Mouse (Mus musculus) telencephalon, adult 2 months (tissue): ENCODE data around the gene 1500015O10Rik.

Experiments
- DNase-seq: peaks from one replicate; pipeline ENCODE4 v3.0.0-alpha.2; 2011; ENCODE audit warnings: low read depth, low spot score

The 1500015O10Rik gene

GRCm38 (mm10) chr1:43730491-43730924, at the start of gene 1500015O10Rik:
Gene 1500015O10Rik, plus strand, starts transcription at chr1:43730602.
- DNase-seq, result no peak

DNA sequence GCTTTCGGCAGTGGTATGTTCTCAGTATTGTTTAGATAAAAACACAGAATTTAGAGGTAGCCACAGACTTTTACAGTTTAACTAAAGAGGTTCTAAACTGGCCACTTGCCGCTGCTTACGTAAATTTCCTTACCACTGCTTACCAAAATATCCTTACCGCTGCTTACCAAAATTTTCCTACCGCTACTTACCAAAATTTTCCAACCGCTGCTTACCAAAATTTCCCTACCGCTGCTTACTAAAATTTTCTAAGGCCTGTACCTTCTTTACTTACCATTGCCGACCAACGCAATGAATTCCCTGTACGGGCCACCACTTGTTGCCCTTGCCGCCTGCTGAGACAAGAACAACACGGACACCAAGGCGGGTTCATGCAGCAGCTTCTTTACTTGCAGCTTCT, 40.4 kb upstream of the 1500015O10Rik start:
- DNase-seq, result no peak

- DNase-seq, result no peak
These were observed 39.9 kb upstream of the 1500015O10Rik start for GRCm38 (mm10) chr1:43690507-43690906.

DNA sequence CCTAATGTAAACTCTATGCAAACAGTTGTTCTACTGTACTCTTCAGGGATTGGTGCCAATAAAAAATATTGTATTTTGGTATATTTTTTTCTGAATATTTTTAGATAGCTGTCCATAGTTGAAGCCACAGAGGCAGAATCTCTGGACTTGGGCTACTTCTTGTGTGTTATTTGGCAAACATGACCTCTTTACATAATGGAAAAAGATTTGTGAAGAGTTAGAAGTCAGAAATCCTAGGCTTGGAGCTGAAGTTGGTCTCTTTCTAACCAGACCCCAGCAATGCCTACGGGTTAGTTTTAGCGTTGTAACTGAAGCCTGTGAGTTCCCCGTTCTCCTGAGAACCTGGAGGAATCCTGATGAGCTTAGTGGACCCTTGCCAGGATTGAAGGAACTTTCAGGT, 36.3 kb upstream of the 1500015O10Rik start:
- DNase-seq, result no peak

GRCm38 (mm10) chr1:43694851-43695545, 35.4 kb upstream of the 1500015O10Rik start:
- DNase-seq, result peak; percentile 33

- DNase-seq, result peak; percentile 46
These were observed 31.8 kb upstream of the 1500015O10Rik start for GRCm38 (mm10) chr1:43698577-43699000.

GRCm38 (mm10) chr1:43714841-43715240, 15.6 kb upstream of the 1500015O10Rik start:
- DNase-seq, result no peak

DNA sequence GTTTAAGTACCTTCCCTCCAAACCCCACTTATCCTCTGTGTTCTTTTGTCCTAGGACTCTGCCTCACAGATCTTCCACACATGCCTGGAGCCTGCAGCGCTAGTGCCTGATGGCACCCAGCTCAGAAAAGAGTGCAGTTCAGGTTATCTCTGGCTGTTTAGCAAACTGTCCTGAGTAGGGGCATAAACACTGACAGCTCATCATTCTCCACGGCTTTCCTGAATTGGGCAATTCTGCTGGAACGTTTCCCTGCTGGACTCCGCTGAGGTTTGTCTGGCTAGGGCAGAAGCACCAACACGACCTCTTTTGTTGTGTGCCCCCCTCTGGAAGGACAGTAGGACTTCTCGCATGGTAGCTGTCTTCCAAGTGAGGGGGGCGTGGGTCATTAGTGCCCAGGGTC, 12.4 kb upstream of the 1500015O10Rik start:
- DNase-seq, result no peak

DNA sequence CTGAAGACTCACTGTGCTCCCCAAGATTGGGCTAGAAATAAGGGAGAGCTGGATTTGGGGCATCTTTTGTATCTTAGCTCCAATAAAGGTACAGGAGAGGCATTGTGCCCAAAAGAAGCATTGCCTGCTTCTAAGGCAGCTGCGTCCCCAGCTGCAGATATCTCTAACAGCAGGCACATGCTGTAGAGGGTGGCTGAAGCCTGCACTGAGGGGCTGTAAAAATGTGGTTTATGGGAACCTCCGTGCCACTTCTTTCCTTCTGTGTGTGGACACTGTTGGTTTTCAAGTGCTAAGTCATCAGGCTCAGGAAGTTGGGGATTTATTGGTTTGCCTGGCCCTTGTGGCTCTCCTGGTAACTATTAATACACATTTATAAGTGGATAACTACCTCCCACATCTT, 11.6 kb upstream of the 1500015O10Rik start:
- DNase-seq, result no peak

- DNase-seq, result no peak
These were observed 7.9 kb upstream of the 1500015O10Rik start for GRCm38 (mm10) chr1:43722459-43722858.

GRCm38 (mm10) chr1:43732100-43732499, 1.7 kb downstream of the 1500015O10Rik start:
- no peak for DNase-seq

- DNase-seq, result peak; percentile 47
These were observed 2.3 kb downstream of the 1500015O10Rik start for GRCm38 (mm10) chr1:43732657-43733056.

DNA sequence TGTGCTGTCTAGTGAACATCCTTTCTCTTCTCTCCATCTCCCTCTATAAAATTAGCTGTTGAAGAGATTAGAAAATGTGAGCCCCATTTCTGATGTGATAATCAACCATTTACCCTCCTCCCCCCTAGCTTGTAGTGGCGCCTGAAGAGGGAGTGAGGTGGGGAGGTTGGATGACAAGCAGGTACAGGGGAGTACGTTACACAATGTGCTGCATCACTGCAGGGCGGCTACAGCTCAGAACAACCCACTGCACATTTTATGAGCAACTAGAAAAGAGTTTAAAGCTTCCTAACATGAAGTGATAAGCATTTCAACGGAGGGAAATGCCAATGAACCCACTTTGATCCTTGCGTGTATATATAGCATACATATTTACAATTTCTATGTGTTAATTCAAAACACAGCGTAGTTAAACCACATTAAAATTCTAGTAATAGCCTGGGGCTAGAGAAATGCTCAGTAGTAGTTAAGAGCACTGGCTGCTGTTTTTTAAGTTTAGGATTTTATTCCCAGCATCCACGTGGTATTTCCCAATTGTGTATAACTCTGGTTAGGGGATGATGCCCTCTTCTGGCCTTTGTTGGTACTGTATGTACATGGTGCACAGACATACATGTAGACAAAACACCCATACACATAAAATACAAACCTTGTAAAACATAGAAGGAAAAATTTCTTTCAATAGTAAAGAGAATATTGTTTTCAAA, 7.6 kb downstream of the 1500015O10Rik start:
- peak; percentile 24 for DNase-seq

DNA sequence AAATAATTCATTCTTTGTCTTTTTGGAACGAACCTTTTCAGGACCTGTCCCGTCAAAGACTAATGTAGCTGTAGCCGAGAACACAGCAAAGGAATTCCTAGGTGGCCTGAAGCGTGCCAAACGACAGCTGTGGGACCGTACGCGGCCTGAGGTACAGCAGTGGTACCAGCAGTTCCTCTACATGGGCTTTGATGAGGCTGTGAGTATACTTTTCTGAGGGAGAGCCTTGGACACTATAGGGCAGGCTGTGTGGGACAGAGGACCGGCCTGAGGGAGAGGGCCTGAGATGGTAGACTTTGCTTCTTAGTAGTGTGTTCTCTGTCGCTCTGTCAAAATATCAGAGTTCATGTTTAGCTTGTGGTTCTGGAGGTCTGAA, 8.1 kb downstream of the 1500015O10Rik start:
- no peak for DNase-seq

DNA sequence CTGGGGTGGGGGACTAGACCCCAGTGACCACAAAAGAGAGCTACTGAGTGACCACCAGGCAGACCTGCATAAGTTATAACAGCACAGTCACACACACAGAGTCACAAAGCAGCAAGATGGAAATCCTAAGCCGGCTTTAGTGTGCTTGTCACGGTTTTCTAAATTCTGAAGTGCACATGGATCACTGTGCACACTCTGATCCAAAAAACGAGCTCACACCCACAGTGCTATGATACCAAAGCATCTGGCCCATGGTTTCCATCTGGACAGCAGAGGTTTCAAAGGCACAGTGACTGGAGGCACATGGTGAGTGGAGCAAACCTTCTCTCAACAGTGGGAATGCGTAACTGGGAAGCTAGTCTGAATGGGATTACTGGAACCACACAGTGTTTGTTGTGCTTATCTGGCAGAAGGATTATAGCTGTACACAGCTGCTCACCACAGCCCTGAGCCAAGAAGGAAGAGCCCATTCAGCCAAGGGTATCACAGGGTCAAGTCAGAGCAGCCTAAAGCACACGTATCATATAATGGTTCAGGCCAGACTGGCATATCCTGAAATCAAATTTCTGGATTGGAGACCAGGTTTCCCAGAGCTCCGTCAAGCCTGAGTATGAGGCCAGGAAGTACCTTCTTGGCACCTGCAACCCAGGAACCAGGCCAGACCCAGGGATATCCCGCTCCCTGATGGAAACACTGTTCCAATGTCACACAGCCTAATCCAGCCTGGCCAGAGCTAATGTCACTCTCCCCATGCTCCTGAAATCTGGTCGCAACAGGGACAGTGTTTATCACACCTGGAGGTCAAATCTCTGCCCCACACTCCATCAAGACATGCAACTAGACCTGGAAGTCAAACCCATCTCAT, 24.3 kb downstream of the 1500015O10Rik start:
- DNase-seq, result peak; percentile 48

DNA sequence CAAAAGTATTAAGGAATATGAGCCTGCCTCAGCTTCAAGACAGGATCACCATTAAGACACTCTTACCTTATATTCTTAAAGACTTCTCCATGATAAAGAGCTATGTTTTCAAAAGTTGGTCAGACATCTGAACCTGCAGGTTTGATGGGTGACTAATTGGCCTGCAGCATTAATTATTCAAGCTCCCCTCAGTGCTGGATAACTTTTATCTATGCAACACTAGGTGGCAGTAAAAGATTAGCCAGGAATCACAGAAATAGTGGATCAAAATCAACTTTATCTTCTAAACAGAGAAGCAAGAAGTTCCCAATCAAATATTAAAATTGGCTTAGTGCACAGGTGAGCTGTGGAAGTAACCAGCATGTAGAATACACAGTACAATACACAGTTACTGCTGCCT, 29.7 kb downstream of the 1500015O10Rik start:
- DNase-seq, result no peak

GRCm38 (mm10) chr1:43764481-43764880, 34.1 kb downstream of the 1500015O10Rik start:
- DNase-seq, result no peak

- no peak for DNase-seq
These were observed 35.9 kb downstream of the 1500015O10Rik start for GRCm38 (mm10) chr1:43766328-43766727.

GRCm38 (mm10) chr1:43768385-43768990, 38.1 kb downstream of the 1500015O10Rik start:
- no peak for DNase-seq

DNA sequence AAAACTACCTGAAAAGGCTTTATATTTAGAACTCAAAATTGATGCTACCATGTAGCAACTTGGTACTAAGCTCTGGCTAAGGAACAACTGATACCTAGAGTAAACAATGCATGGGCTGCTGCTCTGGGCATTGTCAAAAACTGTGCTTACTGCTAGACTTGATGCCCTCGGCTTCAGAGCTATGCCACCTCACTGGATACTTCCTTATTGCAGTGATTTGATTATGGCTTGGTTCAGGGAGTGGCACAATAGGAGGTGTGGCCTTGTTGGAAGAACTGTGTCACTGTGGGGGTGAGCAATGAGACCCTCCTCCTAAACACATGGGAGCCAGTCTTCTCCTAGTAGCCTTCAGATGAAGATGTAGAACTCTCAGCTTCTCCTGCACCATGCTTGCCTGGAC, 38.9 kb downstream of the 1500015O10Rik start:
- no peak for DNase-seq

DNA sequence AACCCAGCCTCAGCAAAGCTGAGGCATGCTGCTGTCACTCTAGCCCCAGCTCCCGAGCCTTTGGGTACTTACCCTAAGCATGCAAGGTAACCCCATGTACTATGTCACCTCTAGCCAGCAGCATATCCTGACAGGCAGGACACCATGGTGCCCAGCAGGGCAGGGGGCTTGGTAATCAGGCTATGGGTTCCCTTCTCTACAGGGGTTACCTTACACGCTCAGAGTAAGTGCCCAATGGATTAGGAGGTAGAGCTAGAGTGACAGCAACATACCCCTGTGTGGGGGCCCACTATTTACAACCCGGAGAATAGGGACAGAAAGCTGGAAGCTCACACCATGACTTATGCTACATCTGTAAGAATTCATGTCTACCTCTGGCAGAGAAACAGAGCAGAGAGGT, 39.6 kb downstream of the 1500015O10Rik start:
- no peak for DNase-seq

DNA sequence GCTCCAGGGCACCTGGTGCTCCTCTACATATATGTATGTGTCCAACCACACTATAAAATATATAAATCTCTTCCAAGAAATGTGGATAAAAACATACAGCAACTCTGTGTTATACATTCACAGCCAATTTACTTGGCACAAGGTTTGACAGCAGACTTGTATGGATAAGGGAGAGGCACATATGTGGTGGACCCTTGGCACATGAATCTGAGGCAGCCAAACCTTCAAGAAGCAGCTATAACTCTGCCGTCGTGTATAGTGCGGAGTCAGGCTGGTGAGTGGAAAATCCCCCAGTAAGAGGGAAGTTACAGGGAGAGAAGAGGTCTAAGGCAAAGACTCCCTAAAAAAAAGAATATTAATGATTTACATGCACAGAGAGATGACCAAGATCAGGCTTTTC, 42.3 kb downstream of the 1500015O10Rik start:
- no peak for DNase-seq
